In the genomic region with DNA sequence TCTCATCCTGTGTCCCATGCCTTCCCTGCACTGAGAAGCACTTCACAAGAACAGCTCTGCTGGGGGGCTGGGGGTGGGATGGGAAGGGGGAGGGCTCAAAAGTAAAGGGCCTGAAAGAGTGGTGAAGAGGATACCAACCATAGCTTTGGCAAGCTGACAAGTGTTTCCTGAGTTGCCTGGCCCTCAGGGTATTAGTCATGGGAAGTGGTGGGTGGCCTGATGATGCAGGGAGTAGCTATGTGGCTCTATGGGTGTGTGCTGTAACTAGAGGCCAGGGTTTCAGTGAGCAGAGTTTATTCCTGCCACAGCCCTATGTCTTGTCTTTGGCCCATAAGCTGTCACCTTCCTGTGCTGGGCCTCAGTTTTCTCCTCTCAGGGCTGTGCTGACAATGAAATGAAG, we compare ENCODE assay signal across 25 mouse cellular contexts.
DNase-seq lines count a peak whose midpoint lies in the region; ATAC-seq and TF ChIP-seq lines count a peak whose summit lies in the region.
"Had no signal": no experiment of that assay in that cellular context is flagged by ENCODE, and none has a peak within 500 bp of the region (broad histone marks: within the 10 kb centered on the region; RNA-seq: fewer than 3 reads in every experiment).

No protein-coding gene starts in this region.

- no peak for TF ChIP-seq CTCF in C2C12 (IDR thresholded peaks at IDR 0.05; ENCODE audit: control insufficient read depth, insufficient read depth, insufficient read length)
- no peak for TF ChIP-seq CTCF in embryonic fibroblast, embryonic 13.5 days (IDR thresholded peaks at IDR 0.05; ENCODE audit: borderline replicate concordance, insufficient read depth, low read length)

- H3K79me2 ChIP-seq in C2C12 (ENCODE audit: control insufficient read depth, insufficient read depth), result no peaks in the 10 kb centered on the region

- H3K9me3 ChIP-seq in midbrain, embryonic 11.5 days (ENCODE audit: control insufficient read depth, low read length), result no peaks in the 10 kb centered on the region
- H3K9me3 ChIP-seq: forebrain, embryonic 12.5 days; limb, embryonic 15.5 days had no signal

- peak overlapping the region; percentile 37; the same call in 1 of the 2 replicates for H3K27ac ChIP-seq in embryonic fibroblast, embryonic 13.5 days (ENCODE audit: insufficient read depth, low read length)
- no peak overlapping the region for H3K27ac ChIP-seq in midbrain, embryonic 11.5 days (ENCODE audit: low read depth, low read length)
- H3K27ac ChIP-seq: forebrain, embryonic 12.5 days; hindbrain, postnatal 0 days; limb, embryonic 15.5 days; liver, embryonic 14.5 days; neural tube, embryonic 12.5 days had no signal

- no peak overlapping the region for H3ac ChIP-seq in C2C12 (ENCODE audit: control insufficient read depth, insufficient read length, low read depth)

- H3K79me3 ChIP-seq in C2C12 (ENCODE audit: low read depth), result no peaks in the 10 kb centered on the region

- no peak for TF ChIP-seq POLR2A in embryonic fibroblast, embryonic 13.5 days (IDR thresholded peaks at IDR 0.05; ENCODE audit: low read depth, low read length)

- peaks cover 7% of the 10 kb centered on the region for H3K4me1 ChIP-seq in embryonic fibroblast, embryonic 13.5 days (ENCODE audit: control insufficient read depth, insufficient read depth, low read length)
- no peaks in the 10 kb centered on the region for H3K4me1 ChIP-seq in midbrain, embryonic 11.5 days (ENCODE audit: control insufficient read depth, insufficient read depth, low read length)
- H3K4me1 ChIP-seq: forebrain, embryonic 12.5 days; limb, embryonic 15.5 days; neural tube, embryonic 12.5 days had no signal

- no peaks in the 10 kb centered on the region for H3K27me3 ChIP-seq in C2C12 (ENCODE audit: control insufficient read depth, insufficient read depth, insufficient read length)
- H3K27me3 ChIP-seq in midbrain, embryonic 11.5 days (ENCODE audit: control insufficient read depth, insufficient read depth, low read length), result no peaks in the 10 kb centered on the region
- H3K27me3 ChIP-seq: limb, embryonic 15.5 days; megakaryocyte, embryonic 14.5 days; neural tube, embryonic 12.5 days had no signal

- H3K36me3 ChIP-seq in C2C12 (ENCODE audit: control insufficient read depth, insufficient read depth), result no peaks in the 10 kb centered on the region
- H3K36me3 ChIP-seq in midbrain, embryonic 11.5 days (ENCODE audit: control insufficient read depth, insufficient read depth, low read length), result no peaks in the 10 kb centered on the region
- H3K36me3 ChIP-seq: forebrain, embryonic 12.5 days; limb, embryonic 15.5 days; neural tube, embryonic 12.5 days had no signal

- no peak overlapping the region for H3K9ac ChIP-seq in midbrain, embryonic 11.5 days (ENCODE audit: low read length)
- H3K9ac ChIP-seq: forebrain, embryonic 12.5 days; limb, embryonic 15.5 days; liver, embryonic 14.5 days; neural tube, embryonic 12.5 days had no signal

- ATAC-seq in frontal cortex, adult (ENCODE audit: low TSS enrichment), result peak; percentile 34; the same call in 1 of the 2 replicates
- no peak for ATAC-seq in midbrain, embryonic 11.5 days (ENCODE audit: low FRiP score)
- ATAC-seq: hindbrain, postnatal 0 days; intestine, postnatal 0 days had no signal

- no peak for DNase-seq in frontal cortex, postnatal 10 days (ENCODE audit: low spot score in 2 of 2)
- DNase-seq in right cerebral cortex, adult 18-20 months, result peak; percentile 39
- DNase-seq in right cerebral cortex, postnatal 36 days (ENCODE audit: low spot score in 2 of 2), result no peak
- DNase-seq in kidney, adult 18-20 months, result no peak
- DNase-seq in midbrain, embryonic 11.5 days (ENCODE audit: low spot score, missing footprints), result no peak
- DNase-seq: adrenal gland, postnatal 10 days; cerebellum, adult 9-11 months; gastrocnemius, postnatal 10 days; heart, adult 11 months; heart, postnatal 10 days; kidney, postnatal 4 days; midbrain, embryonic 14.5 days; retina, postnatal 1 day; thymus, adult 2 months had no signal

- H3K4me3 ChIP-seq in C2C12 (ENCODE audit: insufficient read depth, poor library complexity, severe bottlenecking), result no peak overlapping the region
- H3K4me3 ChIP-seq in embryonic fibroblast, embryonic 13.5 days (ENCODE audit: insufficient read depth, low read length), result no peak overlapping the region
- no peak overlapping the region for H3K4me3 ChIP-seq in midbrain, embryonic 11.5 days (ENCODE audit: low read depth, low read length)
- H3K4me3 ChIP-seq: forebrain, embryonic 12.5 days; limb, embryonic 15.5 days; megakaryocyte, embryonic 14.5 days; neural tube, embryonic 12.5 days had no signal

- no peak overlapping the region for H3K4me2 ChIP-seq in midbrain, embryonic 11.5 days
- H3K4me2 ChIP-seq: forebrain, embryonic 12.5 days; heart, embryonic 11.5 days; limb, embryonic 15.5 days; neural tube, embryonic 12.5 days had no signal

TF ChIP-seq in C2C12, 6 proteins besides CTCF, POLR2A, EP300 and RAD21:
- TF ChIP-seq USF1 (IDR thresholded peaks at IDR 0.05; ENCODE audit: low read depth) (no peak), MYOD1 (IDR thresholded peaks at IDR 0.05; ENCODE audit: control insufficient read depth, insufficient read length, low read depth) (peak; percentile 9), CEBPB (IDR thresholded peaks at IDR 0.05; ENCODE audit: low read depth) (peak; percentile 33), MYOG (IDR thresholded peaks at IDR 0.05; ENCODE audit: control insufficient read depth, extremely low read depth, insufficient read length) (no peak), MAX (IDR thresholded peaks at IDR 0.05) (peak; percentile 26), FOSL1 (IDR thresholded peaks at IDR 0.05; ENCODE audit: insufficient read depth, low read length, poor library complexity, severe bottlenecking) (peak; percentile 87)
TF ChIP-seq in C2C12: peak in this region for 4.
